Mouse (Mus musculus) G1E (cell line): ENCODE results near the gene Zfp740.

Experiments used
- CTCF ChIP-seq: IDR thresholded peaks from 2 replicates; pipeline ENCODE4 v1.5.1; 2012; ENCODE audit warnings: low read depth, low read length, inconsistent platforms, mixed read lengths
- GATA1 ChIP-seq: IDR thresholded peaks from 2 replicates; pipeline ENCODE4 v1.6.1; 2012; ENCODE audit warnings: borderline replicate concordance, low read length, inconsistent platforms, mixed read lengths
- GATA2 ChIP-seq: IDR thresholded peaks from 2 replicates; pipeline ENCODE4 v1.6.1; 2012; ENCODE audit warnings: low read depth, low read length, inconsistent platforms, borderline replicate concordance
- POLR2AphosphoS5 ChIP-seq: IDR thresholded peaks from 2 replicates; pipeline ENCODE4 v1.6.1; 2012; ENCODE audit warnings: low read depth, low read length, inconsistent platforms; ENCODE audit not compliant: insufficient replicate concordance
- TAL1 ChIP-seq: conservative IDR thresholded peaks from 2 replicates; pipeline ENCODE4 v1.6.1; 2012; ENCODE audit warnings: low read depth, low read length, inconsistent platforms, mixed read lengths

GRCm38 (mm10) chr15:102256431-102257201 lies 53.6 kb downstream of the Zfp740 start:
- TF ChIP-seq CTCF, result no peak
- no peak for TF ChIP-seq TAL1
- no peak for TF ChIP-seq GATA1
- no peak for TF ChIP-seq GATA2
- no peak for TF ChIP-seq POLR2AphosphoS5
